Mouse (Mus musculus): ENCODE data around the gene Ncoa5.

- TF ChIP-seq CTCF (IDR thresholded peaks at IDR 0.05; ENCODE audit: control insufficient read depth, insufficient read depth, insufficient read length) (no peak), USF1 (IDR thresholded peaks at IDR 0.05; ENCODE audit: low read depth) (no peak), MYOG (IDR thresholded peaks at IDR 0.05; ENCODE audit: control insufficient read depth, extremely low read depth, insufficient read length) (no peak), FOSL1 (IDR thresholded peaks at IDR 0.05; ENCODE audit: insufficient read depth, low read length, poor library complexity, severe bottlenecking) (no peak), CEBPB (IDR thresholded peaks at IDR 0.05; ENCODE audit: low read depth) (no peak)
Observed at GRCm38 (mm10) chr2:165007986-165008385, 26.7 kb downstream of the Ncoa5 start.

Data from C2C12 (cell line).